Mouse (Mus musculus) cortical plate, adult 2 months (tissue): ENCODE measurements at regions not wholly inside any gene's neighbourhood (a gene's known extent, or its start where the extent isn't known, plus 50 kb on each side); places are given as distances from the start of the nearest gene placed in this dataset.

ENCODE experiments used
- H3K27ac ChIP-seq: fragments of 200-500 bp; 2 replicates; pipeline ENCODE4 v1.5.1; 2012; ENCODE audit warnings: low read length, control low read depth, inconsistent platforms; ENCODE audit not compliant: insufficient read depth
- H3K4me1 ChIP-seq: fragments of 200-500 bp; 2 replicates; pipeline ENCODE4 v1.6.1; 2011; ENCODE audit warnings: low read length; ENCODE audit not compliant: control insufficient read depth, insufficient read depth
- H3K4me3 ChIP-seq: fragments of 200-500 bp; 2 replicates; pipeline ENCODE4 v1.5.1; 2011; ENCODE audit warnings: mild to moderate bottlenecking, low read length, control low read depth; ENCODE audit not compliant: insufficient read depth
- CTCF ChIP-seq: fragments of 200-500 bp; IDR thresholded peaks from 2 replicates; pipeline ENCODE4 v1.5.1; 2011; ENCODE audit warnings: mild to moderate bottlenecking, control low read depth, low read length; ENCODE audit not compliant: insufficient read depth; ENCODE audit errors: extremely low read depth
- POLR2A ChIP-seq: fragments of 200-500 bp; IDR thresholded peaks from 2 replicates; pipeline ENCODE4 v1.6.1; 2011; ENCODE audit warnings: mild to moderate bottlenecking, low read length, control low read depth; ENCODE audit not compliant: insufficient read depth; ENCODE audit errors: extremely low read depth

DNA sequence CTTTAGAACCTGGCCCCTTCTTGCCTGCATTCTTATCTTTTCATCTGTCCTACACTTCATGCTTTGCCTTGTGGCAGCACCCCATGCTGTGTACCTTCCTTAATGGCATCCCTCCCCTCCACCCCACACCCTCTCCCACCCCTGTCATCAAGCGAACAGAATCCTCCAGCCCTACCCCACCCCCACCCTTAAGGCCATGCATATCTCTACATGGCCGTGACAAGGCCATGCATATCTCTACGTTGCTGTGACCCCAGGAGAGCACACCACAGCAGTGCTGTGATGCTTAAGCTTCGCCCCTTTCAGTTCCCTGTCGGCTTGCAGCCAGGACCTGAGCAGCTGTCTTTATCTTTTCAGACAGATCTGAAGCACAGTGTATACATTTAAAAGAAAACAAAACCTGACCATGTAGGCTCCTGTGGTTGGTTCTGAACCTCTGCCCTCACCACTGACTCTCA is 319.5 kb upstream of the Trib2 start:
- H3K27ac ChIP-seq: no peak overlapping the region
- no peak overlapping the region for H3K4me3 ChIP-seq
- TF ChIP-seq CTCF: no peak
- TF ChIP-seq POLR2A: no peak
- H3K4me1 ChIP-seq: peaks cover 2% of the 10 kb centered on the region

GRCm38 (mm10) chr12:16135602-16136213 is 319.0 kb upstream of the Trib2 start:
- H3K27ac ChIP-seq: no peak overlapping the region
- TF ChIP-seq POLR2A (no peak), CTCF (no peak)
- peaks cover 2% of the 10 kb centered on the region for H3K4me1 ChIP-seq
- H3K4me3 ChIP-seq: no peak overlapping the region

DNA sequence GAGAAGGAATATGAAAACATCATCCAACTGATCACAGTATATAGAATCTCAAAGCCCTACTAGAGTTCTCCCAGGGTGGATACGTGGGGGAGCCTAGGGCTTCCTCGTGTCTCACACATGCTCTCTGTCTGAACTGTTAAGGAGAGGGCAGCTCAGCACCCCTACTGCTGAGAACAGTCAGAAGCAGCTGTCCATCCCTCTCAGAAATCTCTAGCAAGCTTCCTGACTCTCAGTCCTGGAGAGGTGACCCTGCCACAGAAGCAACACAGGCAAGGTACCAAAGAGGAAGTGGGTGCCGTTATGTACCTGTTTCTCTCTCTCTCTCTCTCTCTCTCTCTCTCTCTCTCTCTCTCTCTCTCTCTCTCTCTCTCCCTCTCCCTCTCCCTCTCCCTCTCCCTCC is 317.7 kb upstream of the Trib2 start:
- H3K27ac ChIP-seq: no peak overlapping the region
- H3K4me1 ChIP-seq: peaks cover 2% of the 10 kb centered on the region
- H3K4me3 ChIP-seq: no peak overlapping the region
- TF ChIP-seq CTCF (no peak), POLR2A (no peak)

GRCm38 (mm10) chr12:16133253-16133652 is 316.5 kb upstream of the Trib2 start:
- no peak for TF ChIP-seq CTCF
- TF ChIP-seq POLR2A: no peak
- peaks cover 2% of the 10 kb centered on the region for H3K4me1 ChIP-seq
- no peak overlapping the region for H3K4me3 ChIP-seq
- no peak overlapping the region for H3K27ac ChIP-seq

- Histone ChIP-seq H3K4me1 (peaks cover 2% of the 10 kb centered on the region), H3K4me3 (no peak overlapping the region), H3K27ac (no peak overlapping the region)
- TF ChIP-seq CTCF (no peak), POLR2A (no peak)
Observed at GRCm38 (mm10) chr12:16131740-16132077, 315.0 kb upstream of the Trib2 start.

GRCm38 (mm10) chr12:16131028-16131739 is 314.5 kb upstream of the Trib2 start:
- Histone ChIP-seq H3K4me3 (no peak overlapping the region), H3K4me1 (no peaks in the 10 kb centered on the region; the same call in 1 of the 2 replicates), H3K27ac (no peak overlapping the region)
- TF ChIP-seq CTCF (no peak), POLR2A (no peak)

- Histone ChIP-seq H3K27ac (no peak overlapping the region), H3K4me3 (no peak overlapping the region), H3K4me1 (no peaks in the 10 kb centered on the region)
- no peak for TF ChIP-seq POLR2A
- TF ChIP-seq CTCF: no peak
Observed at GRCm38 (mm10) chr12:16130605-16131004, 313.9 kb upstream of the Trib2 start.

GRCm38 (mm10) chr12:16129923-16130322 is 313.2 kb upstream of the Trib2 start:
- no peaks in the 10 kb centered on the region for H3K4me1 ChIP-seq

DNA sequence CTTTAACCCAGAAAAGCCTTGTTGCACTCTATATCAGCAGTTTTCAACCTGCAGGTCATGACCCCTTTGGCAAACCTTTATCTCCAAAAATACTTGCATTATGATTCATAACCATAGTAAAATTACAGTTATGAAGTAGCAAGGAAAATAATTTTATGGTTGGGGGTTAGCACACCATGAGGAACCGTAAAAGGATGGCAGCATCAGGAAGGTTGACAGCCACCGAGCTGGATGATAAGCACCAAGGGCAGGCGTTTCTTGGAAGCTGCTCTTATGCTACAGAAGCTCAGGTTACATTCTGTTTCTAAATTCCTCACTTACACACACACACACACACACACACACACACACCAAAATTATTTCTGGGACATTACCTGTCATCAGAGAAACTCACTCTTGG is 312.5 kb upstream of the Trib2 start:
- Histone ChIP-seq H3K4me3 (no peak overlapping the region), H3K4me1 (no peaks in the 10 kb centered on the region), H3K27ac (no peak overlapping the region)
- TF ChIP-seq POLR2A (no peak), CTCF (no peak)

More at GRCm38 (mm10) chr12:16129923-16130322, 313.2 kb upstream of the Trib2 start:
- H3K4me3 ChIP-seq: no peak overlapping the region
- H3K27ac ChIP-seq: no peak overlapping the region
- TF ChIP-seq CTCF: no peak
- TF ChIP-seq POLR2A: no peak

GRCm38 (mm10) chr12:16124906-16125305 is 308.2 kb upstream of the Trib2 start:
- no peaks in the 10 kb centered on the region for H3K4me1 ChIP-seq
- no peak overlapping the region for H3K27ac ChIP-seq
- TF ChIP-seq POLR2A (no peak), CTCF (no peak)
- no peak overlapping the region for H3K4me3 ChIP-seq
